Mouse (Mus musculus): Measurements from ENCODE around the gene Tcea2.

Gene Tcea2

DNA sequence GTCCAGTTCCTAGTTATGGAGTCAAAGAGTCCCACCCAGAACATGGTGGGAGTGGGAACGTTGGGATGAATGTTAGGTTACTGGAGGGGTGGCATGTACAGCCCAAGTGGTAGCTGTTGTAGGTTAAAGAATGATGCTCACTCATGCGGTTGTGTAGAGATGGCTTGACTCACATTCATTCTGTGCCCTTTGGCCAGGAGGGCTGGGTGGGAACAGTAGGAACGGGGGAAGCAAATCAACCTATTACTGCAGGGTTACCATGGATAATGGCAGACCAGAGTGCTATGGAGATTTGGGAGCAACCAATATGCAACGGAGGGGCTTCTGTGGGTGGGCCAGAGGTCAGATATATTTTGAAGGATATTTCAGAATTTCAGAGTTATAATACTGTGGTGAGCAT is 5.2 kb upstream of the Tcea2 start:
- no peak for DNase-seq (ENCODE audit: low read depth, low spot score)

DNA sequence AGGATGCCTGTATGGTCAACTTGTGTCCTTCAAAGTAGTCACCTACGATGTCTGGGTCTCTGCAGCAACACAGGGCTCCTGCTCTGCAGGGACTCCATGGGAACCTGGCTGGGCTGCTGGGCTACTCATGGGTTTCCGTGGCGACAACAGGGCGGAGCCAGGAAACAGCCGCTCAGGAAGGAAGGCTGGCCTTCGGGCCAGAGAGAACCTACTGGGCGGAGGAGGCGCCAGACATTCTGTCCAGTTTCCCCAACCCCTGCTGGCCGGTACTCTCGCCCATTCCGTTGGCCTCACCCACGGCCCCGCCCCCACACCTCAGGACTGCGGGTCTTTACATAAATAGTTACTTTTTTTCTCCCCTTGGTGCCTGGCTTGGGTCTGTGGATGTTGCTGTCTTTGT is 4.7 kb upstream of the Tcea2 start:
- DNase-seq (ENCODE audit: low read depth, low spot score): no peak

DNA sequence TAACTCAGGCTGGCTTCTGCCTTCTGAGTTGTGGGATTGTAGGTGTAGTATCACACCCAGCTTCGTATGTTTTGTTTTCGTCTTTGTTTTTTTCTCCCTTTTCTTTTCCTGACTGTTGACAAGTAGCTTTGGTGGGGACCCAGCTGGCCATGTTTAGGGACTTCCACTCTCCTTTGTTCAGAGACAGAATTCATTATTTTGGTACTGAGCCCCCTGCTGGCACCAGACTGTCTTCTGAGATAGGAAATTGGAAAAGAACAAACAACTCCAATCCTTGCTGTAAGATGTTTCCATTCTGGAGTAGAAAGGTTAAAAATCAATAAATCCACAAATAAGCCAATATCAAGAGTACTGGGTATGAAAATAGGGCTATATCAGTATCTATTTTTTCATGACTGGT is 3.7 kb upstream of the Tcea2 start:
- no peak for DNase-seq (ENCODE audit: low read depth, low spot score)

DNA sequence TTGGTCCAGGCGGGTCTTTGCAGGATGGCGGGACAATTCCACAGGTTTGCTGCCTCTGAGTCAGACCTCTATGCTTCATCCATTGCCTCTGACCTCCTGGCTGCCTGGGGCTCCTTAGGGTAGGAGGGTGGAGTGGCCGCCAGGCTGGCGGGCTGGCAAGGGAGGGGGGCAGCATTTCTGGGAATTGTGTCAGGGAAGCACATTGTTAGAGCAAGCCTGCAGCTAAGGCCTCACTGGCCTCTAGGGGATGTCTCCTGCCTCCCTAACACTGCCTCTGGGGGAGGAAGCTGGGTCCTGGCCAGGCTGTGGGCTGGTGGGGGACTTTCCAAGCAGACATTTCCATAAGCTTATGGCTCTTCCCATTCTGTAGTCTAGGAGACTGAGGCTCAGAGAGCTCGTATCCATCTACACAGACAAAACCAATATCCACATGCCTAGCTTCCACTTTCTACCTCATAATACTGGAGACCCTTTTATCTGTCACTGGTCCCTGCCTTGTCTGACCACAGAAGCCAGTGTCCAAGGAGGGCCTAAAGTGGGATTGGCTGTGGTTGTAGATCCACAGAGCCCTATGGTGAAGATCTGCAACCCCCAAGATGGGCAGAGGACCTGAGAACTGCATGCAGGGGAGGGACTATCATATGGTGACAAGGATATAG is 2.9 kb upstream of the Tcea2 start:
- no peak for DNase-seq (ENCODE audit: low read depth, low spot score)

DNA sequence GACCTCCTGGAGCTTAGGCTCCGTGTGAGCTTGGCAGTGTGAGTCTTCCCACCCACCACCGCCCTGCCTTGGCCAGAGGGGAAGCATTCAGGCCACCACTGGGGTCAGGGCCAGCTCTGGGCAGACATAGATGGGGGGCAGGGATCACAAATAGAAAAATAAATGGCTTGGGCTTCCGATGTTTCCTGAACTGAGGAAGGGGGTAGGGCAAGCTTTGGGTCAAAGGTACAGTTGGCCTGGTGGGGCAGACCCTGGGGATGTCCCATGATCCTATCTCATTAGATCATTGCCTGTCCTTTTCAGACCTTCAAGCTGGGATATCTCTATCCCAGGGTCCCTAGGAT is 2.4 kb upstream of the Tcea2 start:
- no peak for DNase-seq (ENCODE audit: low read depth, low spot score)

DNA sequence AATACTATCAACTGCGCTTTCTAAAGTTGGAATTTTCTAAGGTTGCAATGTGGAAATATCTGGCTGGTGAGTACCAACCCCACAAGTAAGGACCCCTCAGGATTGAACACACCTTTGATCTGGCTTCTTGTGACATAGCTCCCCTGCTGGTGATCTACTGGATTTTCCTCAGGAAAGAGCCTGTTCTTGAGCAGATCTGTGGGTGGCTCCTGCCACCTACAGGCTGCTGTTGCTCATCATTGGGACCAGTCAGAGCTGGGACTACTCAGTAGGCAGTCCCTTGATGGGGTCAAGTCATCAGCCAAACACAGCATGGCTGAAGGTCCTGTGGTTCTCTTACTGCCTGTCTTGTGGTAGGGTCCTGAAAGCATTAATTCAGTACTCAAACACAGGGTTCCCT is 1.3 kb upstream of the Tcea2 start:
- no peak for DNase-seq (ENCODE audit: low read depth, low spot score)

DNA sequence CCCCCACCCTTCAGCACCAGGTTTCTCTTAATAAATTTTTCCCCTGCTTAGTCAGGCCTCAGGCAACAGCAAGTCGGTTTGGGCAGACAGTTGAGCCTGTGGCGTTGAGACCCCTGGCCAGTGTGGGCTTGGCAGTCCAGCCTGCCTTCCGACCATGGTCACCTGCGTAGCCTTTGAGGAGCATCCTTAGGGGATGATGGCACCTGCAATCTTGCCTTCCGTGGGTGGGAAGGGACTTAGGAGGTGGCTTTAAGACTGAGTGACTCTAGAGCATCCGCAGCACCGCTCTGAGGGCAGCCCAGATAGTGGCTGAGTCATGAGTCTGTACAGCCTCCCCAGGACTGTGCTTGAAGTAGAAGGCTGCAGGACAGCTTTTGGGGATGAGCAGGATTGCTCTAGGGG is 607 bp downstream of the Tcea2 start:
- no peak for DNase-seq (ENCODE audit: low read depth, low spot score)

DNA sequence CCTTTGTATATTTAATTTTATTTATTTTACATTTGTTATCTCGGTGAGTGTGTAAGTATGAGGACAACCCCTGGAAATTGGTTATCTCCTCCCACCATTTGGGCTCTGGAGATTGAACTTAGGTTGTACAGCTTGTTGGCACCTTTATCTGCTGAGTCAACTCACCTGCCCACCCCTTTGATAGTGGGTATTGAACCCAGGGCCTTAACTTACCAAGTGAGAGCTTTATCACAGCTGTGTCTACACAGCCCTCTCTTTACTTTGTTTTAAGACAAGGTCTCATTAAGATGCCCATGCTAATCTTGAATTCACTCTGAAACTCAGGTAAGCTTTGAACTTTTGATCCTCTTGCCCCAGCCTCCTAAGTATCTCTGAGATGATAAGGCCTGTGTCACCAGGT is 1.9 kb downstream of the Tcea2 start:
- no peak for DNase-seq (ENCODE audit: low read depth, low spot score)

DNA sequence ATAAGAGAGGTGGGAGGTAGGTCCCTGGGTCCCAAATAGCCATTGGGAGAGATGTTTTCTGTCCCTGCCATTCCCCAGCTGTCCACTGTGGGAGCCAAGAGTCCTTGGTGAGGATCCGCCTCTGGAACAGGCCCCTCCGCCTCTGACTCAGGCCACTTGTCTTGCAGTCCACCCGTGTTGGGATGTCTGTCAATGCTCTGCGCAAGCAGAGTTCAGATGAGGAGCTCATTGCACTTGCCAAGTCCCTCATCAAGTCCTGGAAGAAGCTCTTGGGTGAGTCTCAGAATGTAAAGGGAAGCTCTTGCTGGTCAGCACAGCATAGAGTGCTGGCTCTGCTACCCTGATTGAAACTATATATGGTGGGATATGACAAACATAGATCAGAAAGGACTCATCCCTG is 3.3 kb downstream of the Tcea2 start:
- no peak for DNase-seq (ENCODE audit: low read depth, low spot score)

DNA sequence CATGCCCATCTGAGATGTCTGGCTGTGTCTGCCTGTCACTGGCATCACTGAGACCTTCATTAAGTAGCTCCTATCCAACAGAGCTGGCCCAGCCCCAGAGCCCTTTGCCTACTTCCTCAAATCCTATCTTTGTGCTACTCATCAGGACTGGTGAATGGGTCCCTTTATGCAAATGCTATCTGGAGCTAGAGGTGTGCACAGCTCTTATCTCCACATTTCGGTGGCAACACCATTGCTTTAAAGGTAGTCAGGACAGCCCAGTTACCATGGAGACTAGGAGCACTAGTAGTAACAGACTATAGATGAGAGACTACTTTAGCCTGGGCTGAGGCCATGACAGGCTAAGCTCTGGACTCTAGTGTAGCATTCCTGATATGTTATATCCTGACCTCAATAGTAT is 4.6 kb downstream of the Tcea2 start:
- DNase-seq (ENCODE audit: low read depth, low spot score): no peak

DNA sequence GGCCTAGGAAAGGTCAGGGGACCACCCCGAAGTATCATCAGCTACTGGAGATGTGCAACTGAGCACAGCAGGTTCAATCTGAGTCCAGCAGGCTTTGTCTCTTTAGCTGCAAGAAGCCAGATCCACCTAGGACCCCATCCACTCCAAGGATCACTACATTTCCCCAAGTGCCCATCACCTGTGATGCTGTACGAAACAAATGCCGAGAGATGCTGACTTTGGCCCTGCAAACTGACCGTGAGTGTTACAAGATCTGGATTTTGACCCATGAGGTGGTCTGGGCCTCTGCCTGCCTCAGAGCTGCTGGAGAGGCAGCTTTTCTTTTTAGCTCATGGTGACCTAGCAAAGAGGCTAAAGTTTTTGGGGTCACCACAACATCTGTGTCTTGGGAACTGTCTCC is 5.6 kb downstream of the Tcea2 start:
- no peak for DNase-seq (ENCODE audit: low read depth, low spot score)

DNA sequence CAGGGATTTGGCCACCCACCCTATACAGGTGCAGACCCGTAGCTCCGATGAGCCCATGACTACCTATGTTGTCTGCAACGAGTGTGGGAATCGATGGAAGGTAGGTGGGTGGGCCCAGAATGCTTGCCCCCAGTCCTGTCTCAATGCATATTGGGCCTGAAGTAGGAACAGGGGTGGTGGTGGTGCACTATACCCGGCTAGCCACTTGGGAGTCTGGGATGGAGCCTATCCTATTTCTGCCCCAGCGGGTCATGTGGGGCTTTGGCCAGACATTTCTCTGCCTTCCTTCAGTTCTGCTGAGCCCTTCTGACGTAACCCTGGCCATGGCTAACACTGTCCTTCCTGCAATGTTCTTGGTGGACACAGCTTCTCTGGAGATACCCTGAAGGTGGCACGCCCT is 7.5 kb downstream of the Tcea2 start:
- no peak for DNase-seq (ENCODE audit: low read depth, low spot score)

DNA sequence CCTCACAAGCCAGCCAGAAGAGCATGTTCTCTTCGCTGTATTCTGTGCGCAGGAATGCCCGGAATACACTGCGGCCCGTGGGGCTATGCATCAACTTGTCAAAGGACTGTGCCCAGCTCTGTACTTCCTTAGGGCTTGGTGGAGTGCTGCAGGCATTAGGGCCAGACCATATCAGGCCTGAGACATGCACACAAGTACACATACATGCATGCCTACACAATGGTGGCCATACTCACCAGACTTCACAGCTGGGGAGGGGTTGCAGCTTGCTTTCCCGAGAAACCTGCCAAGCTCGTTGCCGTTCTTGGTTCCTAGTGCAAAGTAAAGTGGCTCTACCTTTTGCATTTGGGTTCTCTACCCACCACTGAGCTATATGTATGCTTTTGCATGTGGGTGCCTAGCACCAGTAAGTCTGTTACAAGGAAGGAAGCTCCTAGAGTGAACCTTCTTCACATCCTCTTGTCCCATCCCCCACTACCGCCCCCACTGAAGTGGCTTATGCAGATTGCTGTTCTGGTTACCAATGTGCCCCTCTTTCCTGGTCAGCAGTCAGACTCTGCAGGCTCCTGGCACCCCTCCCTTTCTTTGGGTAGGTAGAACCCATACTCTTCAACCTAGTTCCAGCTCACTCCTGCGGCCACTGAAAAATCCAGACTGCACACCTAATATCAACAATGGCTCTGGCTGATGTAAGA is 9.5 kb downstream of the Tcea2 start:
- no peak for DNase-seq (ENCODE audit: low read depth, low spot score)

DNA sequence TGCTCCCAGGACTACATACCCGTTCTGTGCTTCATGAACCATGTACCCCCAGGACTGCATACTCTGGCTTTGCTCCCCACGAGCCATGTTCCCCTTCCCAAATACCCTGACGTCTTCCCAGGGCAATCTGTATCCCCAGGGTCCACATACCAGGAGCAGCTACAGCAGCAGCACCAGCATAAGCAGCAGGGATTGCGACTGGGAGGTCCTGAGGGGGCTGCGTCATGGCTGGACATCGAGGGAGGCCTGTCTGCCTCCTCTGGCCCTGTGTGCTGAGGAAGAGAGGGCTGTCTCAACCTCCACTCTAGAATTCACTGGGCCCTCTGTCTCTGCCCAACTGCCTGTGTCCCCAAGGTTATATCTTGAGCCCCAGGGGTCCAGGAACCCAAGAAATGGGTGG is 11.0 kb downstream of the Tcea2 start:
- DNase-seq (ENCODE audit: low read depth, low spot score): no peak

DNA sequence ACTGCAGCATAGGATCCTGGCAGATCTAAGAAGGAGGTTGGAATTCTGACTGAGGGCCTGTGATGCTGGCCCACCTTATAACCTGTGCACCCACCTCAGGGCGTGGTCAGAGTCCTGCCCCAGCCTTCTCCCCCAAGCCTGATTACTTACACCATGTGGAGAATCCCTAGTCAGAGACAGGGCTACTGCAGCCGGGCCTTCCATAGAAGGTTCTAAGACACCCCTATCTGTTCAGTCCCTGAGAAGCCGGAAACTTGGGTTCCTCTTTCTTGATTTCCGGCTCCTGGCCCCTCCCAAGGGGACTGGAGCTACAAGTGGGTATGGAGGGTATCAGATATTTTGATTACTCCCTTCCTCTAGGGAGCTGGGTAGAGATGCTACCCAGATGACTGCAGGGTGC is 11.5 kb downstream of the Tcea2 start:
- DNase-seq (ENCODE audit: low read depth, low spot score): no peak

DNA sequence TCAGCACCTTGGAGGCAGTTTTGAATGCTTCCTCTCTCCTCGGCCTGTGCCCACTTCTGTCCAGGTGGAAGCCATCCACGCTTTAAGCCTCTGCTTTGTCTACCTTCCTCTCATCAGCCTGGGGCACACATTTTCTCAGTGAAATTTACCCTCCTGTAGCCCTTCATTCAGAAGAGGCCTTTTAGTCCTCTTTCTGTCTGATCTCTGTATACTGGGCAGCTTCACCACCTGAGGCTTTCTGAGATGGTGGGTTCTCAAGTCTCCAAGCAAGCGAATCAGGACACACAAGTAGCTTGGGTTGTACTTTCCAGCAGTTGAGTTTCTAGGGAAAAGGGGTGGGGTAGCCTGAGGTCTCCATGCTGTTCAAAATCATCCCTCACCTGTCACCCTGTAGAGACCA is 12.2 kb downstream of the Tcea2 start:
- no peak for DNase-seq (ENCODE audit: low read depth, low spot score)

DNA sequence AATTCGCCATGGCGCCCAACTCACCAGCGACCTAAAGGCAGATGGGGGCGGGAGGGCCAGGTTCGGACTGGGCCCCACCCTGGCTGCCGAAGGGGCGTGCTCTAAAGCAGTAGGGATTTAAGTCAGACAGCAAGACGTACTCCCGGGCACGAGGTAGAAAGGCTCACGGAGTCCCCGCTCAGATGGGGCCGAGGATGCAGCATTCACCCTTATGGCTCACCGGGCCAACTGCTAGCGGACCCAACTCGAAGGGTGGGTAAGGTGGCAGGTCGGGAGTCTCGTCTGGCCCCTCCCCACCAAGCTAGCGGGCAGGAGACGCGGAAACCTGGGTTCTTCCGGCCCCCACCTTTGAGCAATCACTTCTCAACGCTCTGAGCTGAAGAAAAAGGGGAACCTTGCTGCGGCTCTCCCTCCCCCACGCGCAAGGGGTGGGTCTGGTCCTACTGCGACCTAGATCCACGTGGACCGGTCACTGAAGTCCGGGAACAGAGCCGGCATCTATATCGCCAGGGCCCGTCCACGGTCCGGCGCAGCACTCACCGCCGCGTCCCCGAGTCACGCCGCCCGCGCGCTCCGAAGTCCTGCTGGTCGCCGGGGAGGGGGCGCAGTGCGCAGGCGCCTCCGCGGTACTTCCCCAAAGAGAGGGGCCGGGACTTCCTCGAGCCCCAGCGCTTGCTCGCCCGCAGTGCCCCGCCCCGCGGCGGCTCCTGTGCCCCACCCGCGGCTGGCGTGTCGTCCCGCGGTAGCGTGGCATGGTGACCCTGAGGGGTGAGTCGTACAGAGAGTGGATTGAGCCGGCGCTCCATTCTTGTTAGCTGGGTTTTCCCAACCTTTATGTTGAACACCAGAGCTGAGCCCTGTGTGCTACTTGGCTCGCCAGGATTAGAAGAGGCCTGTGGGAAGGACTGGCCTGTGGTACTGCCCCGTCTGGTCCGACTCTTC is 13.5 kb downstream of the Tcea2 start, which contains the start of gene Rgs19:
Gene Rgs19 (minus strand): TSS at position 639 of the 942 bp plus-strand sequence.
- DNase-seq (ENCODE audit: low read depth, low spot score): no peak

DNA sequence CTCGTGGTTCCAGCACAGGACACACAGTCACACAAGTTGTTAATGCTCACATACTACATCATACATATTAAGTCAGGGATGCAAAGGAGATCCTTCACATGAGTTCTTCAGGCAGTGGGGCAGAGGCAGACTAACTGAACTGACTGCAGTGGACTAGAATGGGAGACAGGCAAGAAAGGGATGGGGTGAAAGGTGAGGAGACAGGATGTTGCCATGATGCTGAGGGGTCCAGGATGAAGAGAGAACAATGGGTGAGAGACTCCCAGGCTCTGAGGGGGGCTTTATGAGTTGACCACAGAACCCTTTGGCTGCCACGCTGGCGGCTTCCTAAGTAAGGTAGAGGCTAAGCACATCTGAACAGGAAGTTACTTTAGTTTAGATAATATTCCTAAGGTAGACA is 14.5 kb downstream of the Tcea2 start:
- DNase-seq (ENCODE audit: low read depth, low spot score): no peak

DNA sequence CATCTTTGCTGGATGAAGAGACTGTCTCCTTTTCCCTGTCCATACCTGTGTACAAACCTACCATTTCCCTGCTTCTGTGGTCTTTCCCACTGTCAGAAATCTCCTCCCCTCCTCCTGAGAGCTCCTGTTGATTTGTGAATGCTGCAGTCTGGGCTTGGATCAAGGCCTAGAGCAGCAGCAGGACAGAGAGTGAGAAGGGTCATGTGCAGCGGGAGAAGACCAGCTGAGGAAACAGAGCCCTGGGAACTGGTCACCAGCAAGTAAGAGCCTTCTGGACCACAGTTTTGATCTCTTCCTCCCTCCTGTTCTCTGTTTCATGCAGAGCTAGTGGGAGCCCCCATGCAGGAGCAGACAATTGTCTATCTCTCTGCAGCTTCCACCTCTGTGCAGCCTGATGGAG is 15.7 kb downstream of the Tcea2 start:
- no peak for DNase-seq (ENCODE audit: low read depth, low spot score)

DNA sequence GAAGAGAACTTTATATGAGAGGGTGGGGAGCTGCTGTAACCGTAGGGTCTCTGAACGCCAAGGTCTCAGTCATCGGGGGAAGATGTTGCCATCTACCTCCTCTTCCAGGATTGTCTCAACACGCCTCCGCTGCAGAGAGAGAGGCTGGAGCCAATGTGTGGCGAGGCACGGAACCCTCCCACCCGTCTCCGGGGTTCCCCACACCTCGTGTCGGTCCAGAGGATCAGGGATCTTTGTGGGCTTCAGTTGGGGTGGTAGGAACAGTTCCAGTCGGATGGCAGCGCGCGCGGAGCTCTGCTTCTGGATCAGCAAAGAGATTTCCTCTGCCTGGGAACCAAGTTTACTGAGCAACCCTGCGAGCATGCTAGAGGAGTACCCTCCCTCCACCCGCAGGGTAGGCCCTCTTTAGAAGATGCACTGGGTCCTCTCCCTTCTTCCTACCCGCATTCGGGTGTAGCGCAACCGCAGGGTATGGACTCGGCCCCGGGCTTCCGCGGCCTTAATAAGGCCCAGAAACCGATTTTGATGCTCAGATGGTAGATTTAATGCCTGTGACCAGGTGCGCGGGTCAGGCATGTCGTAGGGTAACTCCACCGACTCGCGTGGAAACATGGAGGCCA is 16.8 kb downstream of the Tcea2 start:
- no peak for DNase-seq (ENCODE audit: low read depth, low spot score)

DNA sequence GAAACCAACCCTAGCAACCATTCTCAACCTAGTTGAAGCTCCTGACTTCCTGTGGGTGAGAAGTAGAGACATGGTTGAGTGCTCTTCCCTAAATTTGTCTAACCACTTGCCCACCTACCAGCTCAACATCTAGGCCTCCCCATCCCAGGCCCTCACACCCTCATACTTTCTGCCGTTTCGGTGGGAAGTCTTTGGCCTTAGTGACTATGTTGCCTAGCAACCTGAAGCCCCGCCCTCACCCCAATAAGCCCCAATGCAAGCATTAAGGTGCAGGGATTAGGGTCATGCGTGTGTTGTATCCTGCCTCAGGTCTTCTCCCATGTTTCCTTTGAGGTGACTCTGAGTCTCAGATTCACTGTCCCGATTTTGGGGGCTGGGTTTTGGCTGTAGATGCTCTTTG is 18.1 kb downstream of the Tcea2 start, which contains the start of gene Lkaaear1:
Gene Lkaaear1 (minus strand): TSS at position 202 of the 400 bp plus-strand sequence.
- no peak for DNase-seq (ENCODE audit: low read depth, low spot score)

DNA sequence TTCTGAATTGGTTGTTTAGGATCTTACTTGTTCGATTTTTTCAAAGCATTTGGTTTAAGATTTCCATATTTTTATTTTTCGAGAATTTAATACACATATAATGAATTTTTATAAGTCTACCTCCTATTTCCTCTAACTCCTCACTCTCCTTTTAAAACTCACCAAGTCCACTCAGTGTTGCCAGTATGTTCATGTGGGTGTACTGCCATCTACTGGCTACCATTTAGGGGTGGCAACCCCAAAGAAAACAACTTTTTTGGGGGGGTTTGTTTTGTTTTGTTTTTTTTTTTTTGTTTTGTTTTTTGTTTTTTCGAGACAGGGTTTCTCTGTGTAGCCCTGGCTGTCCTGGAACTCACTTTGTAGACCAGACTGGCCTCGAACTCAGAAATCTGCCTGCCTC is 26.6 kb downstream of the Tcea2 start:
- no peak for DNase-seq (ENCODE audit: low read depth, low spot score)

Measured in WW6 (cell line).